Mouse (Mus musculus) megakaryocyte, embryonic 14.5 days (primary cell): ENCODE measurements around the gene Slc8a3. TPM values are rescaled to one million over a fixed set of nuclear protein-coding genes. Genes with fewer than 3 reads are reported as not detected.
"Not testable (repeated sequence)": the region's sequence is repeated elsewhere in the genome, so short reads cannot be mapped to it uniquely, and the experiment has no call there.

Experiments used
- H3K27me3 ChIP-seq: replicated peaks from 2 replicates; pipeline ENCODE3; 2012; ENCODE audit warnings: inconsistent platforms
- H3K36me3 ChIP-seq: replicated peaks from 2 replicates; pipeline ENCODE3; 2012; ENCODE audit warnings: low read length, inconsistent platforms, mixed read lengths
- H3K4me1 ChIP-seq: 2 replicates; pipeline ENCODE4 v1.6.1; 2012; ENCODE audit warnings: inconsistent platforms
- H3K4me3 ChIP-seq: replicated peaks from 2 replicates; pipeline ENCODE3; 2012; ENCODE audit warnings: moderate library complexity, mild to moderate bottlenecking, inconsistent platforms
- H3K9me3 ChIP-seq: 2 replicates; pipeline ENCODE4 v1.6.1; 2012; ENCODE audit warnings: inconsistent platforms
- FLI1 ChIP-seq: IDR thresholded peaks from 2 replicates; pipeline ENCODE4 v1.6.1; 2012; ENCODE audit warnings: low read length, inconsistent platforms, mixed read lengths
- GATA1 ChIP-seq: IDR thresholded peaks from 3 replicates; pipeline ENCODE4 v1.6.1; 2012; ENCODE audit warnings: mixed read lengths, low read length, inconsistent platforms, borderline replicate concordance
- polyA plus RNA-seq: library from polyadenylated mRNA; stranded (reverse); fragments of >175 nt; gene quantifications from 2 replicates; pipeline ENCODE4 v1.2.3, GENCODE M21; 2012; ENCODE audit warnings: low replicate concordance; ENCODE audit not compliant: insufficient read depth

Slc8a3 gene
- polyA plus RNA-seq: not detected in 2 replicates

GRCm38 (mm10) chr12:81332875-81333421 is at the start of gene Slc8a3:
Slc8a3 (minus strand) TSS chr12:81333180.
- no peaks in the 10 kb centered on the region for H3K36me3 ChIP-seq
- H3K9me3 ChIP-seq: peaks cover 4% of the 10 kb centered on the region; the same call in 1 of the 2 replicates
- H3K27me3 ChIP-seq: peaks cover 49% of the 10 kb centered on the region
- TF ChIP-seq FLI1 (no peak), GATA1 (no peak)
- peaks cover 9% of the 10 kb centered on the region; the same call in 1 of the 2 replicates for H3K4me1 ChIP-seq
- H3K4me3 ChIP-seq: no peak within 1 kb of the TSS

- not testable (repeated sequence) for H3K4me1 ChIP-seq, H3K27me3 ChIP-seq, H3K9me3 ChIP-seq, H3K4me3 ChIP-seq, H3K36me3 ChIP-seq
Measured at GRCm38 (mm10) chr12:81379364-81379763, 46.4 kb upstream of the Slc8a3 start, which contains the start of gene Gm4787. Gm4787 (minus strand) TSS chr12:81379464.

GRCm38 (mm10) chr12:81333841-81334240 is 861 bp upstream of the Slc8a3 start:
- H3K36me3 ChIP-seq: no peaks in the 10 kb centered on the region
- H3K27me3 ChIP-seq: peaks cover 49% of the 10 kb centered on the region
- H3K9me3 ChIP-seq: peaks cover 4% of the 10 kb centered on the region; the same call in 1 of the 2 replicates
- no peak for TF ChIP-seq FLI1
- no peak for TF ChIP-seq GATA1
- no peak overlapping the region for H3K4me3 ChIP-seq
- peaks cover 9% of the 10 kb centered on the region; the same call in 1 of the 2 replicates for H3K4me1 ChIP-seq

- TF ChIP-seq FLI1 (no peak), GATA1 (no peak)
- Histone ChIP-seq H3K4me1 (peaks cover 9% of the 10 kb centered on the region; the same call in 1 of the 2 replicates), H3K27me3 (peaks cover 49% of the 10 kb centered on the region), H3K9me3 (peaks cover 4% of the 10 kb centered on the region; the same call in 1 of the 2 replicates), H3K36me3 (no peaks in the 10 kb centered on the region), H3K4me3 (no peak overlapping the region)
Measured at GRCm38 (mm10) chr12:81331937-81332874, 774 bp downstream of the Slc8a3 start.

GRCm38 (mm10) chr12:81331046-81331638 is 1.8 kb downstream of the Slc8a3 start:
- H3K36me3 ChIP-seq: no peaks in the 10 kb centered on the region

GRCm38 (mm10) chr12:81324991-81325390 is 8.0 kb downstream of the Slc8a3 start:
- H3K9me3 ChIP-seq: no peaks in the 10 kb centered on the region
- no peak overlapping the region for H3K4me3 ChIP-seq
- H3K4me1 ChIP-seq: no peaks in the 10 kb centered on the region
- no peak for TF ChIP-seq GATA1
- TF ChIP-seq FLI1: no peak
- H3K27me3 ChIP-seq: peaks cover 3% of the 10 kb centered on the region
- H3K36me3 ChIP-seq: no peaks in the 10 kb centered on the region

More at GRCm38 (mm10) chr12:81331046-81331638, 1.8 kb downstream of the Slc8a3 start:
- H3K4me3 ChIP-seq: no peak overlapping the region
- H3K4me1 ChIP-seq: peaks cover 9% of the 10 kb centered on the region; the same call in 1 of the 2 replicates
- peaks cover 49% of the 10 kb centered on the region for H3K27me3 ChIP-seq
- H3K9me3 ChIP-seq: peaks cover 4% of the 10 kb centered on the region; the same call in 1 of the 2 replicates
- TF ChIP-seq GATA1 (no peak), FLI1 (no peak)

DNA sequence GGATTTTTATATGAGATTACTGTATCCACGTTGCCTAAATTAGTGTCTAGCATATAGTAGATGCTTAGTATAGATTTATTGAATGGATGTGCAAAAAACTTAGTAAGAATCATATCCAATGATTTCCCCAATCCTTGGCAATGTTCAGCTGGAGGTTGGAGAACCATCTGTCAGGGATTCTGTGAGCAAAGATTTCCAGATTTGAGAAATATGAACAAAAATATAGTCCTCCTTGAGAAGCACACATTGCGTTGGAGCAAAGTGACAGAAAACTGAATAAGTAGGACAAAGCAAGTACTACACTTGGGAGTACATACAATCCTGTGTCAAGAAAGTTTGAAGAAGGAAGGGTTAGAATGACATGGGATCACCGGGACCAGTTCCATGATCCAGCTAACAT is 8.9 kb downstream of the Slc8a3 start:
- Histone ChIP-seq H3K36me3 (no peaks in the 10 kb centered on the region), H3K9me3 (no peaks in the 10 kb centered on the region), H3K4me1 (no peaks in the 10 kb centered on the region), H3K27me3 (no peaks in the 10 kb centered on the region), H3K4me3 (no peak overlapping the region)
- TF ChIP-seq GATA1 (no peak), FLI1 (no peak)

DNA sequence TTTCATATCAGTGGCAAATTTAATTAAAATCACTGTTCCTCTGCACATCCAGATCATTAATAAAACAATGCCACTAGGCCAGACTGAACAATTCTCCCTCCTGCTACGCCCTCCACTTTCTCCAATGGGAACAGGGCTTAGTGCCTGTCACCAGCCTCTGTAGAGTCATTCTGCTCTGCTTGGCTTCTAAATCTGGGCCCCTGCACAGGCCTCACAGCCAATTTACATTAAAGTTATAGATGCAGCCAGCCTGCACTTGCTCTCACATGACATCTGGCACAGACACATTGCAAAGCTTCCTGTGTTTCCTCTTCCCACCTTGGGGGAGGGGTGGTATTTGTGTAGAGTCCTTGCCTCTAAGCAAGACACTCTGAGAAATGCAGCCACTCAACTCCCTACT is 12.0 kb downstream of the Slc8a3 start:
- TF ChIP-seq FLI1: no peak
- no peak for TF ChIP-seq GATA1
- Histone ChIP-seq H3K4me3 (no peak overlapping the region), H3K4me1 (no peaks in the 10 kb centered on the region), H3K36me3 (no peaks in the 10 kb centered on the region), H3K9me3 (no peaks in the 10 kb centered on the region), H3K27me3 (no peaks in the 10 kb centered on the region)

DNA sequence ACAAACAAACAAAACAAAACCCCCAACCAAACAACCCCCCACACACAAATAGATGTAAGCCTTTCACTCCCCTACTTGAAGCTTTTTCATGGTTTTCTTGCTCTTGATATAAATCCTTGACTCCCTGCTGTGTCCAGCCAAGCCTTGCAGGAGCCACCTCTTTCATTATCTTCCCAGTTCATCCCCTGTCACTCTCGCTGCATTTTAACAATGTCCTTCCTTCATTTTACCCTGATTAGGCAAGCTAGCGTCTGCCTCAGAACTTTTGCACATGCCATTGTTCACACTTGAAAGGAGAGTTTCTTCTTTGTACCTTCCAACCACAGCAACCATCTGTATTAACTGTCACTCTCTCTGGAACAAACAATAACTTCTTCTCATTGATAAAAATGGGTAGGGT is 15.2 kb downstream of the Slc8a3 start:
- Histone ChIP-seq H3K9me3 (peaks cover 13% of the 10 kb centered on the region; the same call in 1 of the 2 replicates), H3K36me3 (no peaks in the 10 kb centered on the region), H3K27me3 (no peaks in the 10 kb centered on the region), H3K4me3 (no peak overlapping the region), H3K4me1 (no peaks in the 10 kb centered on the region)
- TF ChIP-seq FLI1 (no peak), GATA1 (no peak)

GRCm38 (mm10) chr12:81315953-81316352 is 17.0 kb downstream of the Slc8a3 start:
- TF ChIP-seq GATA1 (no peak), FLI1 (no peak)
- Histone ChIP-seq H3K36me3 (no peaks in the 10 kb centered on the region), H3K4me3 (no peak overlapping the region)

More at GRCm38 (mm10) chr12:81315953-81316352, 17.0 kb downstream of the Slc8a3 start:
- Histone ChIP-seq H3K27me3 (no peaks in the 10 kb centered on the region), H3K4me1 (no peaks in the 10 kb centered on the region), H3K9me3 (peaks cover 13% of the 10 kb centered on the region; the same call in 1 of the 2 replicates)
